Mouse (Mus musculus) forebrain, embryonic 16.5 days (tissue): ENCODE data around the gene Upp1. TPM values are rescaled to one million over a fixed set of nuclear protein-coding genes. Genes with fewer than 3 reads are reported as not detected.

Source experiments
- ATAC-seq: fragments of 200-750 bp; cut with Nextera tagmentation; 2 replicates; pipeline ENCODE4 v1.8.0; 2017; ENCODE audit warnings: mild to moderate bottlenecking, moderate library complexity
- H3K27ac ChIP-seq: fragments of 300-500 bp; sonication (generic); 2 replicates; pipeline ENCODE4 v1.5.1; 2014; ENCODE audit warnings: low read length, control low read depth
- H3K27me3 ChIP-seq: fragments of 300-500 bp; sonication (generic); replicated peaks from 2 replicates; pipeline ENCODE4 v1.6.1; 2014; ENCODE audit warnings: low read length; ENCODE audit not compliant: control insufficient read depth, insufficient read depth
- H3K36me3 ChIP-seq: fragments of 300-500 bp; sonication (generic); 2 replicates; pipeline ENCODE4 v1.6.1; 2014; ENCODE audit not compliant: control insufficient read depth, insufficient read depth
- H3K4me1 ChIP-seq: fragments of 300-500 bp; sonication (generic); replicated peaks from 2 replicates; pipeline ENCODE4 v1.6.1; 2014; ENCODE audit warnings: low read length; ENCODE audit not compliant: control insufficient read depth, insufficient read depth
- H3K4me2 ChIP-seq: fragments of 300-500 bp; sonication (generic); 2 replicates; pipeline ENCODE4 v1.6.1; 2014; ENCODE audit warnings: mild to moderate bottlenecking, low read length, control low read depth
- H3K4me3 ChIP-seq: fragments of 300-500 bp; sonication (generic); replicated peaks from 2 replicates; pipeline ENCODE4 v1.5.1; 2014; ENCODE audit warnings: mild to moderate bottlenecking, low read length, control low read depth
- H3K9ac ChIP-seq: fragments of 300-500 bp; sonication (generic); replicated peaks from 2 replicates; pipeline ENCODE4 v1.6.1; 2014; ENCODE audit warnings: low read depth, low read length, control low read depth
- H3K9me3 ChIP-seq: fragments of 300-500 bp; sonication (generic); 2 replicates; pipeline ENCODE4 v1.6.1; 2016; ENCODE audit warnings: low read length; ENCODE audit not compliant: control insufficient read depth
- WGBS: fragments of 180-500 bp; shearing (Covaris S2); extraction: QIAGEN DNeasy Blood & Tissue Kit; methylation state at CpG from one replicate; pipeline ENCODE4 v1.1.7; 2014; 5-methylcytosine and 5-hydroxymethylcytosine counted together
- polyA plus RNA-seq: library from polyadenylated mRNA; unstranded; fragments of >200 nt; fragmentation: Nextera tagmentation; extraction: Ambion mirVana; gene quantifications from 2 replicates; pipeline ENCODE4 v1.2.1, GENCODE M21; 2015

Upp1 gene
- polyA plus RNA-seq, 1 experiment from 2014 or later = 1.0 TPM

GRCm38 (mm10) chr11:9119231-9120020, 1.5 kb downstream of the Upp1 start:
- Histone ChIP-seq H3K27me3 (peaks cover 27% of the 10 kb centered on the region), H3K4me3 (peak overlapping the region; percentile 43), H3K27ac (no peak overlapping the region), H3K4me1 (peaks cover 29% of the 10 kb centered on the region), H3K9me3 (no peaks in the 10 kb centered on the region), H3K4me2 (peak overlapping the region; percentile 94), H3K9ac (no peak overlapping the region), H3K36me3 (no peaks in the 10 kb centered on the region)
- ATAC-seq = peak; percentile 27; the same call in 1 of the 2 replicates
- whole genome bisulfite sequencing = 1% methylated on average over 22 of the region's 22 CpGs

- H3K9ac ChIP-seq = no peak overlapping the region
- H3K4me3 ChIP-seq = no peak overlapping the region
- peaks cover 19% of the 10 kb centered on the region for H3K27me3 ChIP-seq
- 79% methylated on average over 4 of the region's 4 CpGs for WGBS
- no peak for ATAC-seq
- peaks cover 24% of the 10 kb centered on the region for H3K4me1 ChIP-seq
- no peaks in the 10 kb centered on the region for H3K36me3 ChIP-seq
- H3K9me3 ChIP-seq = no peaks in the 10 kb centered on the region
- no peak overlapping the region for H3K27ac ChIP-seq
- H3K4me2 ChIP-seq = no peak overlapping the region
Observed at GRCm38 (mm10) chr11:9122315-9122714, 4.4 kb downstream of the Upp1 start.

DNA sequence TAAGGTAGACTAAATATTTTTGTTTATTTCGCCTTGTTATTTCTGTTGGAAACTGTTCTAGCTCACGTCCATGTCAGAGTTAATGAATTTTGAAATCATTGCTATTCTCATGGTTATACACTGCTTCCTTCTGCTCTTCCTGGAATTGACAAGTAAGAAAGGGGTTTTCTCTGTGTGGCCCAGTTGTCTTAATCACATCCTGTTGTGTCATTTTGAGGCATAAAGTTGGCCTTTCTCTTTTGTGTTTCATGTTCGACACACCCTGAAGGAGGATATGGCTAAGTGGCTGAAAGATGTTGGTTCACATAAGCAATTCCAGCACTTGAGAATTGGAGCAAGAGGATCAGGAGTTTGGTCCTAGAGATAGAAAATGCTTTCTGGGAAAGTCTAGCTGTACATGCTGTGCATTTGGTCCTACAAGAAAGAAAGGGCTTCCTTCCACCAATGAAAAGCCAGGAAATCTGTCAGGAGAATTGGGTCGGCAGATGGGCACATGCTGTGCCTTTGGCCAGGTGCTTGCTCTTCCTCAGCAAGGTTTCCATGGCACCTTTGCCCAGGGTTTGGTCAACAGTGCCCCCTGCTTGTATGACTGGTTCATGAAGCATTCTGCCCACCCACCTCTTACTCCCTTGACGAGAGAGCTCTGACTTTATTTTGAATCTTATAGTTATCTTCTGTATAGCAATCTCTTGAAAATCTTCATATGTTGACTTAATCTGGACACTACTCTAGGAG, 8.6 kb downstream of the Upp1 start:
- H3K9me3 ChIP-seq = no peaks in the 10 kb centered on the region
- no peak overlapping the region for H3K4me2 ChIP-seq
- H3K36me3 ChIP-seq = no peaks in the 10 kb centered on the region
- no peaks in the 10 kb centered on the region for H3K27me3 ChIP-seq
- ATAC-seq = no peak
- no peaks in the 10 kb centered on the region for H3K4me1 ChIP-seq
- no peak overlapping the region for H3K9ac ChIP-seq
- H3K4me3 ChIP-seq = no peak overlapping the region
- 77% methylated on average over 5 of the region's 5 CpGs for WGBS
- no peak overlapping the region for H3K27ac ChIP-seq

- ATAC-seq = peak; percentile 61; the same call in 1 of the 2 replicates
- H3K9ac ChIP-seq = no peak overlapping the region
- no peak overlapping the region for H3K27ac ChIP-seq
- H3K36me3 ChIP-seq = no peaks in the 10 kb centered on the region
- WGBS = 41% methylated on average over 2 of the region's 2 CpGs
- no peak overlapping the region for H3K4me2 ChIP-seq
- H3K9me3 ChIP-seq = no peaks in the 10 kb centered on the region
- H3K27me3 ChIP-seq = no peaks in the 10 kb centered on the region
- H3K4me3 ChIP-seq = no peak overlapping the region
- no peaks in the 10 kb centered on the region for H3K4me1 ChIP-seq
Observed at GRCm38 (mm10) chr11:9128110-9128509, 10.2 kb downstream of the Upp1 start.

GRCm38 (mm10) chr11:9129528-9129927, 11.6 kb downstream of the Upp1 start:
- 89% methylated on average over 8 of the region's 8 CpGs for WGBS
- no peak overlapping the region for H3K9ac ChIP-seq
- no peaks in the 10 kb centered on the region for H3K4me1 ChIP-seq
- H3K36me3 ChIP-seq = no peaks in the 10 kb centered on the region
- H3K4me3 ChIP-seq = no peak overlapping the region
- no peak overlapping the region for H3K4me2 ChIP-seq
- ATAC-seq = no peak
- H3K9me3 ChIP-seq = no peaks in the 10 kb centered on the region
- H3K27me3 ChIP-seq = no peaks in the 10 kb centered on the region
- no peak overlapping the region for H3K27ac ChIP-seq

- Histone ChIP-seq H3K4me2 (no peak overlapping the region), H3K4me3 (no peak overlapping the region), H3K9ac (no peak overlapping the region), H3K4me1 (no peaks in the 10 kb centered on the region), H3K36me3 (no peaks in the 10 kb centered on the region), H3K27me3 (no peaks in the 10 kb centered on the region), H3K9me3 (no peaks in the 10 kb centered on the region), H3K27ac (no peak overlapping the region)
- WGBS = 78% methylated on average over 7 of the region's 7 CpGs
- ATAC-seq = no peak
Observed at GRCm38 (mm10) chr11:9131688-9132087, 13.8 kb downstream of the Upp1 start.

DNA sequence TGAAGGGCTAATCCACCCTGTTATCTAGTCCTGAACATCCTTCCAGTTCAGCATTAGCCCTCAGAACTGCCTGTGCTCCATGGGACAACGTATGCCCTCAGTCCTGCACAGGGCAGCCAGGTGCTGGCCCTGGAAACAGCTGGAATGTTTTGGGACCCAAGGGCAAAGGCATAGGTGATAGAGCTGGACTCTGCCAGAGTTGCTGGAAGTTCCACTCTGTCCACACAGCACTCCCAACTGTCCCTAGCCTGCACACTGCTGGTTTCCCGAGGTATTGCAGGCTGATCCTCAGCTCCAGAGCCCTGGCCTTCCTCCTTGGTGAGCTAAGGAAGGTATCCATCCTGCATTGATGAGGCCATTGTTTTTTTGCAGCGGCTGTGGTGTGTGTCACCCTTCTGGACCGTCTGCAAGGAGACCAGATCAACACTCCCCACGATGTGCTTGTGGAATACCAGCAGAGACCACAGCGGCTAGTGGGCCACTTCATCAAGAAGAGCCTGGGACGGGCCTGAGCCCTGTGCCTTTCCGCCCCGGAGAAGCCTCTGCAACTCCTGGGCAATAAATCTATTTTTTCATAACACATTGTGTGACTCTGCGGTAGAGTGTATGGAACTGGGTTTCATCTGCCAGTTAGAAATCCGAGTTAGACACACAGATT, 17.8 kb downstream of the Upp1 start:
- Histone ChIP-seq H3K9me3 (no peaks in the 10 kb centered on the region), H3K4me1 (no peaks in the 10 kb centered on the region), H3K27me3 (no peaks in the 10 kb centered on the region), H3K4me2 (no peak overlapping the region), H3K9ac (no peak overlapping the region), H3K27ac (no peak overlapping the region), H3K4me3 (no peak overlapping the region), H3K36me3 (no peaks in the 10 kb centered on the region)
- WGBS = 75% methylated on average over 11 of the region's 11 CpGs
- peak; percentile 42 for ATAC-seq

- Histone ChIP-seq H3K27ac (no peak overlapping the region), H3K9me3 (no peaks in the 10 kb centered on the region), H3K9ac (no peak overlapping the region), H3K4me2 (no peak overlapping the region), H3K4me1 (no peaks in the 10 kb centered on the region), H3K36me3 (no peaks in the 10 kb centered on the region), H3K27me3 (no peaks in the 10 kb centered on the region), H3K4me3 (no peak overlapping the region)
- 11% methylated on average over 5 of the region's 5 CpGs for WGBS
- peak; percentile 83 for ATAC-seq
Observed at GRCm38 (mm10) chr11:9136471-9136870, 18.6 kb downstream of the Upp1 start.

DNA sequence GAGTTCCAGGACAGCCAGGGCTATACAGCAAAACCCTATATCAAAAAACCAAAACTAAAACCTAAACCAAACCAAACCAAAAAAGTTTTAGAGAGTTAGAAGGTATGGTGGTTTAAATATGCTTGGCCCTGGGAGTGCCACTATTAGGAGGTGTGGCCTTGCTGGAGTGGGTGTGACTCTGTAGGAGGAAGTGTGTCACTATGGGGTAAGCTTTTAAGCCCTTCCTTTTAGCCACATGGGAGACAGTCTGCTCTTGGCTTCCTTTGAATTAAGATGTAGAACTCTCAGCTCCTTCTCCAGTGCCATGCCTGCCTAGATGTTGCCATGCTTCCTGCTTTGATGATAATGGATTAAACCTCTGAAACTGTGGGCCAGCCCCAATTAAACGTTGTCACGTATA, 27.2 kb downstream of the Upp1 start:
- no peaks in the 10 kb centered on the region for H3K36me3 ChIP-seq
- no peaks in the 10 kb centered on the region for H3K4me1 ChIP-seq
- H3K4me3 ChIP-seq = no peak overlapping the region
- WGBS = 87% methylated on average over 2 of the region's 2 CpGs
- no peak for ATAC-seq
- no peak overlapping the region for H3K9ac ChIP-seq
- no peaks in the 10 kb centered on the region for H3K27me3 ChIP-seq
- H3K9me3 ChIP-seq = no peaks in the 10 kb centered on the region
- H3K27ac ChIP-seq = no peak overlapping the region
- no peak overlapping the region for H3K4me2 ChIP-seq
